Mouse (Mus musculus) effector memory CD4-positive, alpha-beta T cell, adult 5 months (primary cell): ENCODE measurements around the gene Tor1aip1. TPM values are rescaled to one million over a fixed set of nuclear protein-coding genes. Genes with fewer than 3 reads are reported as not detected.

Experiments used
- polyA plus RNA-seq: library from polyadenylated mRNA; unstranded; fragments of 100-300 nt; shearing (Covaris generic); gene quantifications from one replicate; pipeline ENCODE4 v1.2.1, GENCODE M21; 2017

Tor1aip1 gene
- 129 TPM for polyA plus RNA-seq

DNA sequence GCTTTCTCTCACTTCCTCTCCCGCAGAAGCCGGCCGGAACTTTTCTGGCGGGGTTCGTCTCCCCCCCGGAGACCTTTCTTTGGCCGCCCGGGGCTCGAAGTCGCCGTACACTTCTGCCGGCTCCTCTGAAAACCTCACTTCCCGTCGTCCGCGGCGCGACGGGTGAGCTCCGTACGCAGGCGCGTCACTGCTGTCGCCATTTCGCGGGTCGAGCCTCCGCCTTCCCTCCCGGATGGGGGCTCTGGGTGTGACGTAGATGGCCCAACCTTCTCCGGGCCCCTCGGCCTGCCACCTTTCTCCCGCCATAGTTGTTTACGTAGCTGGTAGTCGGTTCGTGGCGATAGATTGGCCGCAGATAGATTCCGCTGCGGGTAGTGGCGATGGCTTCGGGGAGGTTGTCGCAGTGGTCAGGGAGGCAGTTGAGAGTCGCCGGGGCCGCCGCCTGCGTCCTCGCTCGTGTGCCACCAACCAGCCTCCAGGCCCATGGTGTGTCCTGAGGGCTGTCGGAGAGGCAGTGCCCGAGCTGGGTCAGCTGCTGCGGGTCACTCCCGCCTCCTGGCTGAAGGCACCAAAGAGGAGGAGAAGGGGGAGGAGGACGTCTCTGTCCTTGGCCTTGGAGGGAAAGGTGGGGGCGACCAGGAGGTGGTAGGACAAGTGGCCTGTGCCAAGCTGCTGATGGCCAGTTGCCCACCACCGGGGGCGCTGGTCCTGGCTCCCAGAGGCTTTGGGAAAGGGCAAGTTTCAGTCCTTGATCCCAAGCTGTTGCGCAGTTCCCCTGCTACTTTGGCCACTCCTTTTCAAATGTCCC, at the start of gene Tor1aip1:
TSS of gene Tor1aip1 (minus strand) at position 551 of the 808 bp plus-strand sequence.

DNA sequence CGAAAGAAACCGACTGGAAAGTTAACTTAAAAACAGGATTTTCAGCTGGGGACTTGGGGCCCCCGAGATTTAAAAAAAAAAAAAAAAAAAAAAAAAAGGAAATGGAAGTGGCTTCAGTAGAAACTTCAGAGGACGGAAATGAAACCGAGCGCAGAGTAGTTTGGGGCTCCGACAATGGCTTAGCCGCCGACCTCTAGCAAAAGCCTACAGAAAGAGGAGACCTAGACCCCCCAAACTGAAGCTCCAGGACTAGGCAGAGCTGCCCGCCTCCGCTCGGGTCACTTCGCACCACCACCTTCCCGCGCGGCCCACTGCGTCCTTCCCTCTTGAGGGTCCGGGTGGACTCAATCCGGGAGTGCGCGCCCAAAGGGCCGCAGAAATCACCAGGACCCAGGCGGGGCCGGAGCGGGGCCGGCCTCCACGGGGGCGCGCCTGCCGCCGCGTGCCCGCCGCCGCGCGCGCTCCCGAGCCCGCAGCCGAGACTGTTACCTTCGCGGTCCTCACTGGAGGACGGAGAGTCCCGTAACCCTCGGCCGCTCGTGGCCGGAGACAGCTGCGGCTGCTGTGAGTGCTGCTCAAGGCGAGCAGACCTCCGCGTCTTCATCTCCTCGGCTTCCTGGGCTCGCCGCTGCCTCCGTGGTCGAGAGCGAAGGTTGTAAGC, 881 bp downstream of the Tor1aip1 start, which contains the start of gene Tor1aip2:
TSS of gene Tor1aip2 (plus strand) at position 135 of the 661 bp plus-strand sequence.

DNA sequence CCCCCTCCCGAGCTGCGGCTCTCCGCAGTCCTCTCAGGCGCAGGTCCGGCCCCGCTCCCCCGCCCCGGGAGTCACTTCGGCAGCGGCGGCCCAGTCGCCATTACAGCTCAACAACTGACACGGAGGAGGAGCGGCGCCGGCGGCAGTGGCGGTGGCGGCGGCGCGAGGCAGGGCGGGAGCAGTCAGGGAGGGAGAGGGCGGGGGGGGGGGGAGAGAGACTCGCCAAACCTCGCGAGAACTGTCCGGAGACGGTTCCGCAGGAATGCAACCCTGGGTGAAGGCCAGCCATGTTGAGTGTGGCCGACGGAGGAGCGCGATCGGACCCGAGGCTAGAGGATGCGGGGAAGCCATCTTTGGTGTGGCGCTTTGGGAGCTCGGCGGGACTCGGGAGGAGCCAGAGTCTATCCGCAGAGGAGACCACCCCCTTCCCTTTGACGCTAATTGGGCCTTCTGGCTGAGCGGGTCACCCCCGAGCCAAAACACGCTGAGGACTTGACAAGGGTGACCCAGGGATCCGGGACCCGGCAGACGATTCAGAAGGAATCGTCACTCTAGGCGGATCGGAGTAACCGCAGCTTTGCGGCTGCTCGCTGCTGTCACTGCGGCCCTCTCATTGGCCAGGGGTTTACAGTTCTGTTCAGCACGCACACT, 63.1 kb downstream of the Tor1aip1 start, which contains the start of gene Cep350:
TSS of gene Cep350 (minus strand) at position 188 of the 651 bp plus-strand sequence.

Other genes starting within 250 kb of the Tor1aip1 start
- 37.1 TPM for gene Qsox1, start 223.6 kb downstream of the Tor1aip1 start, polyA plus RNA-seq
- gene Cep350, start 63.2 kb downstream of the Tor1aip1 start, polyA plus RNA-seq = 66.3 TPM
- gene Tor1aip2, start 1.1 kb downstream of the Tor1aip1 start, polyA plus RNA-seq = 85.8 TPM
- not detected for gene Fam163a, start 168.5 kb upstream of the Tor1aip1 start, polyA plus RNA-seq